Mouse (Mus musculus) MEL (cell line): ENCODE data around the gene Ccdc187.

Source experiments
- GATA1 ChIP-seq: IDR thresholded peaks from 2 replicates; pipeline ENCODE4 v1.6.1; 2011; ENCODE audit warnings: low read depth, low read length, improper control_type of control experiment
- KAT2A ChIP-seq: conservative IDR thresholded peaks from 2 replicates; pipeline ENCODE4 v1.6.1; 2012; ENCODE audit warnings: low read depth, low read length, improper control_type of control experiment, inconsistent platforms
- MAFK ChIP-seq: IDR thresholded peaks from 2 replicates; pipeline ENCODE4 v1.6.1; 2011; ENCODE audit warnings: low read depth, mild to moderate bottlenecking, low read length, improper control_type of control experiment, borderline replicate concordance
- POLR2A ChIP-seq, 2 experiments: IDR thresholded peaks; 2 replicates each; pipeline ENCODE4 v1.6.1; 2011 to 2012; ENCODE audit warnings: low read length in 2 of 2, mild to moderate bottlenecking in 2 of 2, control low read depth in 1 of 2, improper control_type of control experiment in 1 of 2, low read depth in 1 of 2, moderate library complexity in 1 of 2; ENCODE audit not compliant: control insufficient read depth in 1 of 2, insufficient read depth in 1 of 2, poor library complexity in 1 of 2
- RAD21 ChIP-seq: IDR thresholded peaks from 2 replicates; pipeline ENCODE4 v1.6.1; 2011; ENCODE audit warnings: mild to moderate bottlenecking, low read depth, low read length, improper control_type of control experiment
- TCF12 ChIP-seq: IDR thresholded peaks from 2 replicates; pipeline ENCODE4 v1.6.1; 2014; ENCODE audit warnings: low read depth, mild to moderate bottlenecking, inconsistent platforms, low read length, improper control_type of control experiment, moderate library complexity
- ZC3H11A ChIP-seq: IDR thresholded peaks from 2 replicates; pipeline ENCODE4 v1.6.1; 2012; ENCODE audit warnings: low read depth, mild to moderate bottlenecking, inconsistent platforms, low read length, improper control_type of control experiment
- ZNF384 ChIP-seq: IDR thresholded peaks from 2 replicates; pipeline ENCODE4 v1.6.1; 2012; ENCODE audit warnings: low read depth, mild to moderate bottlenecking, inconsistent platforms, low read length, improper control_type of control experiment

DNA sequence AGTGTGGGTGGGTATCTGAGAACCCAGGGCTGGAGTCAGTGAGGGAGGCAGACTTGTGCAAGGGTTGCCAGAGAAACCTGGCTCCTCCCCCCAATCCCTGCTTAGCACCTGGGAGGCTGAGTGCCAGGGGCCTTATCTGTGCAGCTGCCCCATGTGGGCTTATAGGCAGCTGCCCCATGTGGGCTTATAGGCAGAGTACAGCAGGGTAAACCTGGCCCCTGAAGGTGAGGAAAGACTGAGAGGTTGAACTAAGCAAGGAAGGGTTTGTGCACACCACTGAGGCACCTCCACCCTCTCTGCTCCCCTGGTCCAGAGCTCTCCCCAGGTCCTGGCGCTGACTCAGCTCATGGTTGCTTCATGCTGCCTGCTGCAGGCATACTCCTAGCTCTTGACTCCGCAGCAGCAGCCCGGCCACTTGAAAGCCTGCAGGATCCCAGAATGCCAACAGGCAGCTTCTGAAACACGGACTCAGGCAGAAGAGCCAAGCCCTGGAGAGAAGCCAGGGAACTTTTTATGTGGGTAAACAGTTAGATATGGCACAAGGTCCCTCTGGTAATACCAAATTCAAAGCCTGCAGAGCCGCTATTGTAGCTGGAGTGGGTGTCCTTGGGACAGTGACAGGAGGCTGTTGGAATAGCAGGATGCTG lies 5.9 kb upstream of the Ccdc187 start:
- TF ChIP-seq GATA1 (no peak), MAFK (no peak), KAT2A (no peak), POLR2A (IDR thresholded peaks at IDR 0.05; ENCODE audit: control insufficient read depth in 1 of 2, insufficient read depth in 1 of 2, low read depth in 1 of 2, low read length in 2 of 2, poor library complexity in 1 of 2) (no peak), ZNF384 (no peak), TCF12 (no peak), ZC3H11A (no peak), RAD21 (no peak)
